Mouse (Mus musculus) testis, adult 2 months (tissue): ENCODE results near the gene Asb14. TPM values are rescaled to one million over a fixed set of nuclear protein-coding genes. Genes with fewer than 3 reads are reported as not detected.

Experiments used
- H3K27ac ChIP-seq: fragments of 200-500 bp; 2 replicates; pipeline ENCODE4 v1.5.1; 2012; ENCODE audit warnings: low read depth, low read length; ENCODE audit not compliant: control insufficient read depth, insufficient read depth
- H3K27me3 ChIP-seq: fragments of 200-500 bp; 2 replicates; pipeline ENCODE4 v1.6.1; 2012; ENCODE audit warnings: mild to moderate bottlenecking, low read length, moderate library complexity; ENCODE audit not compliant: control insufficient read depth, insufficient read depth
- H3K36me3 ChIP-seq: fragments of 200-500 bp; 2 replicates; pipeline ENCODE4 v1.6.1; 2012; ENCODE audit warnings: mild to moderate bottlenecking, low read length; ENCODE audit not compliant: control insufficient read depth, insufficient read depth
- H3K4me1 ChIP-seq: fragments of 200-500 bp; 2 replicates; pipeline ENCODE4 v1.6.1; 2012; ENCODE audit warnings: low read length; ENCODE audit not compliant: control insufficient read depth, insufficient read depth
- H3K4me3 ChIP-seq: fragments of 200-500 bp; 2 replicates; pipeline ENCODE4 v1.5.1; 2012; ENCODE audit warnings: low read depth, mild to moderate bottlenecking, low read length, moderate library complexity, mixed read lengths; ENCODE audit not compliant: control insufficient read depth
- CTCF ChIP-seq: fragments of 200-500 bp; IDR thresholded peaks from 2 replicates; pipeline ENCODE4 v1.5.1; 2012; ENCODE audit warnings: low read depth, mild to moderate bottlenecking, inconsistent platforms, low read length, moderate library complexity; ENCODE audit not compliant: control insufficient read depth, insufficient read depth, insufficient replicate concordance
- POLR2A ChIP-seq: fragments of 200-500 bp; IDR thresholded peaks from 2 replicates; pipeline ENCODE4 v1.6.1; 2012; ENCODE audit warnings: low read depth, mild to moderate bottlenecking, inconsistent platforms, low read length, moderate library complexity; ENCODE audit not compliant: control insufficient read depth
- polyA plus RNA-seq: library from polyadenylated mRNA; depleted of rRNA; stranded (reverse); fragments of >200 nt; gene quantifications from 2 replicates; pipeline ENCODE4 v1.2.3, GENCODE M21; 2012; rRNA removed

Asb14 gene
- polyA plus RNA-seq, 1 experiment = 3.1 TPM

GRCm38 (mm10) chr14:26960518-26960917 lies 66.2 kb downstream of the Asb14 start:
- Histone ChIP-seq H3K4me3 (no peak overlapping the region), H3K4me1 (no peaks in the 10 kb centered on the region), H3K36me3 (no peaks in the 10 kb centered on the region), H3K27me3 (no peaks in the 10 kb centered on the region), H3K27ac (no peak overlapping the region)
- TF ChIP-seq POLR2A = no peak
- no peak for TF ChIP-seq CTCF

Other genes with a start within 250 kb of the Asb14 start
- gene Pde12, start 224.7 kb upstream of the Asb14 start, polyA plus RNA-seq = 2.0 and 2.3 TPM in 2 replicates
- gene Dnah12, start 201.3 kb upstream of the Asb14 start, polyA plus RNA-seq = 6.0 and 7.4 TPM in 2 replicates
- gene Appl1, start 76.7 kb downstream of the Asb14 start, polyA plus RNA-seq = 3.8 and 4.9 TPM in 2 replicates
- not detected in 2 replicates for gene Hesx1, start 99.9 kb downstream of the Asb14 start, polyA plus RNA-seq
- gene Il17rd, start 144.4 kb downstream of the Asb14 start, polyA plus RNA-seq = 5.4 and 6.4 TPM in 2 replicates
- 6.5 and 7.7 TPM in 2 replicates for gene Arhgef3, start 220.3 kb downstream of the Asb14 start, polyA plus RNA-seq